Mouse (Mus musculus) olfactory bulb, adult 2 months (tissue): ENCODE measurements around the gene Trip6.

Experiments used
- CTCF ChIP-seq: fragments of 200-500 bp; IDR thresholded peaks from 2 replicates; pipeline ENCODE4 v1.5.1; 2012; ENCODE audit warnings: low read depth, mild to moderate bottlenecking, low read length, moderate library complexity; ENCODE audit not compliant: insufficient read depth
- POLR2A ChIP-seq: fragments of 200-500 bp; IDR thresholded peaks from 2 replicates; pipeline ENCODE4 v1.6.1; 2012; ENCODE audit warnings: mild to moderate bottlenecking, low read depth, low read length, moderate library complexity; ENCODE audit not compliant: insufficient read depth

DNA sequence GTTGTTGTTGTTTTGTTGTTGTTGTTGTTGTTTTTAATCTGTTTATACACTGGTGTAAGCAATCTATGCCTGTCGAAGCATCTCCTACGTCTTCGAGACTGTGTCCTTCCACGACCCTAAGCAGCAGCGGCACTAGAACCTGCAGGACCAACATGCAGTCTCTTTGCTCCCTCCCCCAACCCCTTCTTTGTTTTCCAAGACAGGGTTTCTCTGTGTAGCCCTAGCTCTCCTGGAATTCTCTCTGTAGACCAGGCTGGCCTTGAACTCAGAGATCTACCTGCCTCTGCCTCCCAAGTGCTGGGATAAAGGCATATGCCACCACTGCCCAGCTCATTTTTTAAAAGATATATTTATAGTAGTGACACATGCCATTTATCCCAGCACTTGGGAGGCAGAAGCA is 29.2 kb upstream of the Trip6 start:
- TF ChIP-seq POLR2A (no peak), CTCF (no peak)
